Mouse (Mus musculus) heart, adult 2 months (tissue): ENCODE data around the gene Gm20388. TPM values are rescaled to one million over a fixed set of nuclear protein-coding genes. Genes with fewer than 3 reads are reported as not detected.
A peak's percentile ranks its signal among the peaks of the same experiment; 100 is the strongest.

Experiments
- DNase-seq, 2 experiments: peaks; one replicate each; pipeline ENCODE4 v3.0.0; 2021
- H3K27ac ChIP-seq: fragments of 200-600 bp; 2 replicates; pipeline ENCODE4 v1.8.1; 2022
- H3K27me3 ChIP-seq: fragments of 200-500 bp; 2 replicates; pipeline ENCODE4 v1.6.1; 2012; ENCODE audit warnings: mild to moderate bottlenecking, low read length, inconsistent platforms, mixed read lengths; ENCODE audit not compliant: control insufficient read depth, insufficient read depth
- H3K36me3 ChIP-seq: fragments of 200-500 bp; 2 replicates; pipeline ENCODE4 v1.6.1; 2012; ENCODE audit warnings: low read length, inconsistent platforms; ENCODE audit not compliant: control insufficient read depth, insufficient read depth
- H3K4me1 ChIP-seq: fragments of 200-500 bp; 2 replicates; pipeline ENCODE4 v1.6.1; 2011; ENCODE audit warnings: low read length; ENCODE audit not compliant: control insufficient read depth, insufficient read depth
- H3K4me3 ChIP-seq: fragments of 200-600 bp; 2 replicates; pipeline ENCODE4 v1.8.1; 2022
- H3K79me2 ChIP-seq: fragments of 200-500 bp; replicated peaks from 2 replicates; pipeline ENCODE4 v1.6.1; 2012; ENCODE audit warnings: mild to moderate bottlenecking, inconsistent platforms, low read length, moderate library complexity, mixed read lengths; ENCODE audit not compliant: control insufficient read depth, insufficient read depth
- H3K9ac ChIP-seq: fragments of 200-500 bp; 2 replicates; pipeline ENCODE4 v1.6.1; 2012; ENCODE audit warnings: low read depth, mild to moderate bottlenecking, control low read depth, inconsistent platforms, low read length, mixed read lengths
- CTCF ChIP-seq: fragments of 200-600 bp; IDR thresholded peaks from 2 replicates; pipeline ENCODE4 v1.8.1; 2022; ENCODE audit warnings: antibody characterized with exemption, mild to moderate bottlenecking, moderate library complexity
- EP300 ChIP-seq: fragments of 200-500 bp; IDR thresholded peaks from 2 replicates; pipeline ENCODE4 v1.6.1; 2011; ENCODE audit warnings: low read depth, low read length, control low read depth; ENCODE audit not compliant: insufficient read depth
- POLR2A ChIP-seq: fragments of 200-500 bp; IDR thresholded peaks from 2 replicates; pipeline ENCODE4 v1.6.1; 2011; ENCODE audit warnings: mild to moderate bottlenecking, low read depth, low read length, control low read depth; ENCODE audit not compliant: insufficient read depth
- WGBS: fragments of 180-500 bp; shearing (Covaris S2); methylation state at CpG from one replicate; pipeline ENCODE4 v1.1.7; 2018; 5-methylcytosine and 5-hydroxymethylcytosine counted together
- intact Hi-C: fragments of 180-260 bp; cut with DNase I; formaldehyde crosslinking; loops from one replicate; pipeline ENCODE4 v1.15.1; 2025
- polyA plus RNA-seq: library from polyadenylated mRNA; depleted of rRNA; stranded (reverse); fragments of >200 nt; gene quantifications from 2 replicates; pipeline ENCODE4 v1.2.3, GENCODE M21; 2012
- total RNA-seq, 2 experiments: library from RNA; stranded (reverse); gene quantifications; 2 replicates each; pipeline ENCODE4 v1.2.3; 2021

Gene Gm20388
- total and polyA plus RNA-seq, 3 experiments: 1.8 to 32.3 TPM; not detected in 1

- Histone ChIP-seq H3K9ac (no peak overlapping the region), H3K4me3 (no peak overlapping the region), H3K36me3 (no peaks in the 10 kb centered on the region), H3K4me1 (peaks cover 10% of the 10 kb centered on the region), H3K79me2 (no peaks in the 10 kb centered on the region), H3K27ac (no peak overlapping the region), H3K27me3 (no peaks in the 10 kb centered on the region)
- WGBS: 93% methylated on average over 5 of the region's 5 CpGs
- no peak for TF ChIP-seq EP300
- no peak for TF ChIP-seq POLR2A
- TF ChIP-seq CTCF: no peak
- intact Hi-C loops: no loop called here
- no peak for DNase-seq
Measured at GRCm38 (mm10) chr8:120428492-120428891, 517.9 kb downstream of the Gm20388 start.

- Histone ChIP-seq H3K27ac (no peak overlapping the region), H3K9ac (no peak overlapping the region), H3K4me1 (peaks cover 8% of the 10 kb centered on the region), H3K4me3 (no peak overlapping the region), H3K36me3 (no peaks in the 10 kb centered on the region), H3K27me3 (no peaks in the 10 kb centered on the region), H3K79me2 (no peaks in the 10 kb centered on the region)
- WGBS: 100% methylated on average over 1 of the region's 1 CpGs
- intact Hi-C loops: no loop called here
- TF ChIP-seq CTCF (no peak), POLR2A (no peak), EP300 (no peak)
- no peak for DNase-seq
Measured at GRCm38 (mm10) chr8:120429116-120429515, 518.5 kb downstream of the Gm20388 start.

- no peaks in the 10 kb centered on the region for H3K36me3 ChIP-seq
- TF ChIP-seq POLR2A: no peak
- TF ChIP-seq CTCF: no peak
- no peak for TF ChIP-seq EP300
- H3K27me3 ChIP-seq: no peaks in the 10 kb centered on the region
- H3K4me3 ChIP-seq: no peak overlapping the region
- 93% methylated on average over 12 of the region's 12 CpGs for WGBS
- H3K27ac ChIP-seq: no peak overlapping the region
- no peak for DNase-seq
- H3K79me2 ChIP-seq: no peaks in the 10 kb centered on the region; the same call in 1 of the 2 replicates
- intact Hi-C loops: no loop called here
- no peak overlapping the region for H3K9ac ChIP-seq
- peaks cover 8% of the 10 kb centered on the region for H3K4me1 ChIP-seq
Measured at GRCm38 (mm10) chr8:120431042-120431441, 520.4 kb downstream of the Gm20388 start.

GRCm38 (mm10) chr8:120432438-120432837 is 521.8 kb downstream of the Gm20388 start:
- intact Hi-C loops: no loop called here
- 74% methylated on average over 7 of the region's 7 CpGs for WGBS
- TF ChIP-seq CTCF: no peak
- Histone ChIP-seq H3K4me1 (peaks cover 2% of the 10 kb centered on the region), H3K9ac (no peak overlapping the region), H3K4me3 (no peak overlapping the region), H3K79me2 (no peaks in the 10 kb centered on the region; the same call in 1 of the 2 replicates), H3K36me3 (no peaks in the 10 kb centered on the region), H3K27ac (no peak overlapping the region), H3K27me3 (no peaks in the 10 kb centered on the region)
- no peak for DNase-seq

GRCm38 (mm10) chr8:120433143-120433542 is 522.5 kb downstream of the Gm20388 start:
- Histone ChIP-seq H3K79me2 (no peaks in the 10 kb centered on the region; the same call in 1 of the 2 replicates), H3K9ac (no peak overlapping the region), H3K27ac (no peak overlapping the region), H3K4me3 (no peak overlapping the region), H3K27me3 (no peaks in the 10 kb centered on the region), H3K4me1 (no peaks in the 10 kb centered on the region; the same call in 1 of the 2 replicates), H3K36me3 (no peaks in the 10 kb centered on the region)
- intact Hi-C loops: no loop called here
- TF ChIP-seq POLR2A: no peak
- TF ChIP-seq CTCF: no peak
- no peak for TF ChIP-seq EP300
- WGBS: 87% methylated on average over 7 of the region's 7 CpGs
- no peak for DNase-seq

GRCm38 (mm10) chr8:120433734-120434133 is 523.1 kb downstream of the Gm20388 start:
- H3K79me2 ChIP-seq: no peaks in the 10 kb centered on the region; the same call in 1 of the 2 replicates
- no peaks in the 10 kb centered on the region for H3K27me3 ChIP-seq
- TF ChIP-seq CTCF: peak; percentile 63
- TF ChIP-seq POLR2A: no peak
- 94% methylated on average over 1 of the region's 1 CpGs for WGBS
- no peaks in the 10 kb centered on the region; the same call in 1 of the 2 replicates for H3K4me1 ChIP-seq
- no peak for DNase-seq
- no peak overlapping the region for H3K27ac ChIP-seq
- intact Hi-C loops: no loop called here
- no peaks in the 10 kb centered on the region for H3K36me3 ChIP-seq
- no peak overlapping the region for H3K4me3 ChIP-seq
- H3K9ac ChIP-seq: no peak overlapping the region
